Mouse (Mus musculus) liver, postnatal 0 days (tissue): ENCODE measurements around the gene Ccdc30.

Experiments used
- CTCF ChIP-seq: sonication (generic); IDR thresholded peaks from 2 replicates; pipeline ENCODE4 v1.5.1; 2016; ENCODE audit warnings: antibody characterized with exemption, low read depth
- EP300 ChIP-seq: IDR thresholded peaks from 2 replicates; pipeline ENCODE4 v1.6.1; 2016; ENCODE audit warnings: antibody characterized with exemption, low read depth, mild to moderate bottlenecking

DNA sequence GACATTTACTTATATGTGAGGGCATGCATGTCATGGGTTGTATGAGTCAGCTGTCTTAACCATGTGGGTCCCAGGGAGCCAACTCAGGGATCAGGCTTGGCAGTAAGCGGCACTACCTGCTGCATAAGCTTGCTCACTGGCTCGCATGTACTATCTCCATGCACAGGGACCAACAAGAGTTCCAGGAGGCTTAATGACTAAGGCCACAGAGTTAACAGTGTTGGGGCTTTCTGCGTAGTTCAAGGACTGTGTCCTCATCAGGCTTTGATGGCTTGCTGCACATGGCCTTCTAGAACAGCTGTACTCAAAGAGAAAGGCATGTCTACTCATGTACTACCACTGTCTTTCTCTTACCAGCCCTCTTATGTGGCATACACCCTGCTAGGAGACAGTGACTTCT is 114.6 kb downstream of the Ccdc30 start:
- TF ChIP-seq CTCF (no peak), EP300 (no peak)
